Mouse (Mus musculus) intestine, postnatal 0 days (tissue): ENCODE data around the gene Ccnf. TPM values are rescaled to one million over a fixed set of nuclear protein-coding genes. Genes with fewer than 3 reads are reported as not detected.
A peak's percentile ranks its signal among the peaks of the same experiment; 100 is the strongest.

Experiments
- ATAC-seq: fragments of 200-750 bp; cut with Nextera tagmentation; 2 replicates; pipeline ENCODE4 v1.8.0; 2017; ENCODE audit warnings: mild to moderate bottlenecking, moderate TSS enrichment, moderate library complexity
- H3K27ac ChIP-seq: fragments of 300-500 bp; sonication (generic); 2 replicates; pipeline ENCODE4 v1.5.1; 2014; ENCODE audit warnings: mild to moderate bottlenecking, low read depth, low read length, moderate library complexity
- H3K27me3 ChIP-seq: fragments of 300-500 bp; sonication (generic); replicated peaks from 2 replicates; pipeline ENCODE4 v1.6.1; 2014; ENCODE audit warnings: low read length, mixed read lengths; ENCODE audit not compliant: control insufficient read depth, insufficient read depth
- H3K36me3 ChIP-seq: fragments of 300-500 bp; sonication (generic); 2 replicates; pipeline ENCODE4 v1.6.1; 2014; ENCODE audit warnings: mild to moderate bottlenecking, moderate library complexity; ENCODE audit not compliant: control insufficient read depth, insufficient read depth
- H3K4me1 ChIP-seq: fragments of 300-500 bp; sonication (generic); replicated peaks from 2 replicates; pipeline ENCODE4 v1.6.1; 2014; ENCODE audit warnings: antibody characterized with exemption, low read length, mixed read lengths; ENCODE audit not compliant: control insufficient read depth, insufficient read depth
- H3K4me2 ChIP-seq: fragments of 300-500 bp; sonication (generic); replicated peaks from 2 replicates; pipeline ENCODE4 v1.6.1; 2014; ENCODE audit warnings: low read depth, mild to moderate bottlenecking, moderate library complexity
- H3K4me3 ChIP-seq: fragments of 300-500 bp; sonication (generic); 2 replicates; pipeline ENCODE4 v1.5.1; 2014; ENCODE audit warnings: low read depth, low read length
- H3K9ac ChIP-seq: fragments of 300-500 bp; sonication (generic); 2 replicates; pipeline ENCODE4 v1.6.1; 2014; ENCODE audit warnings: mild to moderate bottlenecking, low read depth, low read length
- H3K9me3 ChIP-seq: fragments of 300-500 bp; sonication (generic); 2 replicates; pipeline ENCODE4 v1.6.1; 2016; ENCODE audit warnings: mixed run types; ENCODE audit not compliant: control insufficient read depth
- CTCF ChIP-seq: sonication (generic); IDR thresholded peaks from 2 replicates; pipeline ENCODE4 v1.5.1; 2016; ENCODE audit warnings: low read depth, mild to moderate bottlenecking, control low read depth, antibody characterized with exemption, moderate library complexity
- WGBS: fragments of 180-500 bp; shearing (Covaris S2); extraction: QIAGEN DNeasy Blood & Tissue Kit; methylation state at CpG from one replicate; pipeline ENCODE4 v1.1.7; 2014; 5-methylcytosine and 5-hydroxymethylcytosine counted together
- polyA plus RNA-seq: library from polyadenylated mRNA; unstranded; fragments of >200 nt; fragmentation: Nextera tagmentation; extraction: Ambion mirVana; gene quantifications from 2 replicates; pipeline ENCODE4 v1.2.1, GENCODE M21; 2015

The Ccnf gene
- polyA plus RNA-seq, 1 experiment from 2014 or later: 8.6 TPM

DNA sequence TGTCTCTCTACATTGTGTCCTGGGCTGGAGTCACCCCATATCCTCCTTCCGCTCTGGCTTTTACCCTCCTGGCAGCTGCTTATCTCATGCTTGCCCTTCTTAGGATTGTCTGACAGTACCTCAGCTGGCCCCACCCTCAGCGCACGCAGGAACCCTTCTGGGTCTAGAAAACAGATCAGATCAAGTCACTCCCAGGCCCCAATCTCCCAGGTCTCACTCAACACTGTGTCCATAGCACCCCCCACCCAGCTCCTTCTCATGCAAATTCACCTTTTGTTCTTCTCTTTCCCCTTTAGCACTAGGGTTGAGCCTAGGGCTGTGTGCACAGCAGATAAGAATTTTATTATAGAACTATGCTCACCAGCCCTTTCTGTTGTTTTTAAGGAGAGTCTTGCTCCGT lies 48.2 kb downstream of the Ccnf start:
- Histone ChIP-seq H3K36me3 (no peaks in the 10 kb centered on the region; the same call in 1 of the 2 replicates), H3K4me3 (no peak overlapping the region), H3K27ac (peak overlapping the region; percentile 46), H3K4me1 (peaks cover 18% of the 10 kb centered on the region), H3K9ac (no peak overlapping the region), H3K4me2 (peak overlapping the region; percentile 38), H3K9me3 (no peaks in the 10 kb centered on the region), H3K27me3 (peaks cover 10% of the 10 kb centered on the region; the same call in 1 of the 2 replicates)
- TF ChIP-seq CTCF: no peak
- WGBS: 24% methylated on average over 4 of the region's 4 CpGs
- 0 out of 2 replicates have a peak, but pooled peaks have one; percentile 2 for ATAC-seq

DNA sequence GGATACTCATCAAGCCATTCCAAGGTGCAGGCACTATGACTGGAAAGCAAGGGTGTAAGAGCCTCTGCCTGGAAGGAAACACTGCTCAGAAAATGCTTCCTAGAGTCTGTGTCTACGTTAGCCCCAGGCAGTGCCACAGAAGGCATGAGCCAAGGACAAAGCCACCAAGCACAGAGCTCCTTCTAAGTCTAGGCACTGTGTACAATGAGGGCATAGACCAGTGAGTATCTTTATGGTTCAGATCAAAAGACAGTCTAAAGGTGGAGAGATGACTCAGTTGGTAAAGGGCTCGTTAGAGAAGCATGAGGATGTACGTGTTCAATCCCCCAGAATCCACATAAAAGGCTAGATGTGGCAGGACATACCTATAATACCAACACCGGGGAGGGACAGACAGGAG lies 50.2 kb downstream of the Ccnf start:
- H3K9me3 ChIP-seq: no peaks in the 10 kb centered on the region
- 0 out of 2 replicates have a peak, but pooled peaks cover 3% of the 10 kb centered on the region for H3K27me3 ChIP-seq
- H3K36me3 ChIP-seq: no peaks in the 10 kb centered on the region; the same call in 1 of the 2 replicates
- no peak overlapping the region for H3K9ac ChIP-seq
- 0 out of 2 replicates have a peak overlapping the region, but pooled peaks have one; percentile 38 for H3K4me2 ChIP-seq
- H3K27ac ChIP-seq: peak overlapping the region; percentile 77
- ATAC-seq: peak; percentile 66
- 35% methylated on average over 4 of the region's 4 CpGs for WGBS
- peaks cover 16% of the 10 kb centered on the region; the same call in 1 of the 2 replicates for H3K4me1 ChIP-seq
- TF ChIP-seq CTCF: no peak
- no peak overlapping the region for H3K4me3 ChIP-seq

DNA sequence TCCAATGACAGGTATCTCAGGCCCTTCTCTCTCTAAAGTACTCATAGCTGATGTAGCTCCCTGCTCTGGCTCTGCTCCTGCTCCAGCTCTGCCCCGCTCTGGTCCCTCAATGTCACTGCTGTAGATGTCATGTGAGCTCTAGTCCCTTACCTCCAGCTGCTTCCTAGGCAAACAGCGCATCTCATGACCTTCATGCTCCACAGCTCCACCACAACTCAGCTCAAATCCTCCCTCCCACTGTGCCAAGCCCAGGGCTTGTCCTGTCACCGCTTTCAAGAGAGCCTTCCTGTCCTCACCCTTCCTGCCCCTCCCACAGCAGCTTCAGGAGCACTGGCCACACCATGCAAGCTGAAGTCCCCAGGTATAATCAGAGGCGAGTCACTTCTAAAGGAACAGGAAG lies 51.5 kb downstream of the Ccnf start:
- Histone ChIP-seq H3K4me2 (0 out of 2 replicates have a peak overlapping the region, but pooled peaks have one; percentile 9), H3K27ac (no peak overlapping the region), H3K4me1 (0 out of 2 replicates have a peak, but pooled peaks cover 10% of the 10 kb centered on the region), H3K9me3 (no peaks in the 10 kb centered on the region), H3K27me3 (no peaks in the 10 kb centered on the region), H3K4me3 (no peak overlapping the region), H3K9ac (no peak overlapping the region), H3K36me3 (no peaks in the 10 kb centered on the region; the same call in 1 of the 2 replicates)
- no peak for TF ChIP-seq CTCF
- no peak for ATAC-seq
- WGBS: 50% methylated on average over 4 of the region's 4 CpGs

DNA sequence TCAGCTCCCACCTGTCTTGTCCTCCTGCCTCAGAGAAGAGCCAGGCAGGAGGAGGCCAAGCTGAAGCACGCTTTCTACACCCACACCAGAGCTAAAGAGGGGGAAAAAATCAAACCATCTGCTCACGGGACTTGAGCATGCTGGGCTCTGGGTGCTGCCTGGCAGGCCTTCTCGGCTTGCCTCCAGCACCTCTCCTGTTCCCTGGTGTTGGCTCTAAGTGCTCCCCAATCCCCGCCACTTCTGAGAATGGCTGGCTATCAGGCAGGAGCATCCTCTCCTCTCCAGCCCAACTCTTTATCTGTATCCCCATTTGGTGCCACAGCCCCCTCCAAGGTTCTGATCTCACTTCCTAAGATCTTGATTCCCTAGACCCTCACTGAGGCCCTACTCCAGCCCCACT lies 52.0 kb downstream of the Ccnf start:
- Histone ChIP-seq H3K4me2 (no peak overlapping the region), H3K9ac (no peak overlapping the region), H3K4me1 (0 out of 2 replicates have a peak, but pooled peaks cover 7% of the 10 kb centered on the region), H3K27me3 (no peaks in the 10 kb centered on the region), H3K36me3 (no peaks in the 10 kb centered on the region; the same call in 1 of the 2 replicates), H3K27ac (no peak overlapping the region), H3K9me3 (no peaks in the 10 kb centered on the region), H3K4me3 (no peak overlapping the region)
- 84% methylated on average over 4 of the region's 4 CpGs for WGBS
- TF ChIP-seq CTCF: no peak
- no peak for ATAC-seq

DNA sequence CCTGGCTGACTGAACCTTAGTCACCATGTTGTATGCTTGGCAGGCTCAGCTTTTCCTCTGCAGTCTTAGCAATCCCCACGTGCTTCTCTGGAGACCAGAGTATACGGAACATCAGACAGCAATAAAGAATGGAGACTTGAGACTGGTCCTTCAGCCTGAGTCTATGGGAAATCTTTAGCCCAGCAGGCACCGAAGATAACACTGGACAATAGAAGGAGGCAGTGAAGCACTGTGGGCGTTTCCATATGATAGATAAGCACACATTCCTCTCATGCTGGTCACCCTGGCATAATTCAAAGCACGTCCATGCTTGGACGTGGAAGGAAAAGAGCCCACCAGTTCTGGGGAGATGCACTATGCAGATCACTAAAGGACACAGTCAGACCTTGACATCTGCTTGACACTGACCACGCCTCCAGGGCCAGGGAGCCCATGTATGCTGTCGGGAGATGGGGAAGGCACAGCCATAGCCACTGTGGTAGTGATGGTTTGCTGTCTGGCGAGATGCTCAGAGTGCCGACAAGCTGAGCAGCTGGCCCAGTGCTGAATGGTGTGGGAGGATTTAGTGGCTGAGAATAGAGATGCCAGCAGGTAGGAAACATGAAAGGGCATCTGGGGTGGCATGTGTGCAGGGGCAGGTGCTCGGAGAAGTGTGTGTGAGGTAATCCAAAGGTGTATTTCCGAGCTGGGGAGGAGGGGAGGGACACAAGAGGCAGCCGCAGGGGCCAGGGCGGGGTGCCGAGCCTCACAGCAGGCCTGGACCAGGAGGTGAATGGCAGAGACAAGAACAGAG lies 54.1 kb downstream of the Ccnf start:
- whole genome bisulfite sequencing: 50% methylated on average over 15 of the region's 15 CpGs
- no peak for ATAC-seq
- Histone ChIP-seq H3K9ac (no peak overlapping the region), H3K4me3 (no peak overlapping the region), H3K27ac (no peak overlapping the region), H3K4me2 (no peak overlapping the region), H3K27me3 (no peaks in the 10 kb centered on the region), H3K4me1 (0 out of 2 replicates have a peak, but pooled peaks cover 6% of the 10 kb centered on the region), H3K9me3 (no peaks in the 10 kb centered on the region), H3K36me3 (no peaks in the 10 kb centered on the region; the same call in 1 of the 2 replicates)
- TF ChIP-seq CTCF: no peak

DNA sequence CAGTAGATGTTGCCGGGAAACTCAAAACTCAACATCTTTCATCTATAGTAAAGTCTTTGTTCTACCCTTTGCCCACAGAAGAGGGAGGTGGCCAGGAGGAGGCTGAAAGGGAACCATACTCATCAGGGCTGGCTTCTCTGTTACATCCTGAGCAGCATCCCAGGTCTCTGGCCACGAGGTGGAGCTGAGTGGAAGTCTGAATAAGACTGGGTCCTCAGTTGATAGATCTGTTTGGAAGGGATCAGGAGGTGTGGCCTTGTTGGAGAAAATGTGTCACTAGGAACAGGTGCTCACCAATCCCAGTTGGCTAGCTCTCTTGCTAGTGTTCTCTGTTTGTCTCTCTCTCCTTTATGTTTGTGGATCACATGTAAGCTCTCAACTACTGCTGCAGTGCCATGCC lies 55.9 kb downstream of the Ccnf start:
- Histone ChIP-seq H3K4me2 (no peak overlapping the region), H3K9ac (no peak overlapping the region), H3K4me1 (no peaks in the 10 kb centered on the region), H3K27ac (no peak overlapping the region), H3K4me3 (no peak overlapping the region), H3K27me3 (no peaks in the 10 kb centered on the region), H3K36me3 (no peaks in the 10 kb centered on the region; the same call in 1 of the 2 replicates), H3K9me3 (no peaks in the 10 kb centered on the region)
- ATAC-seq: no peak
- 0 out of 2 replicates have a peak, but pooled peaks have one; percentile 8 for TF ChIP-seq CTCF
- 63% methylated on average over 2 of the region's 2 CpGs for WGBS
